Mouse (Mus musculus): Measurements from ENCODE around the gene Glod4. TPM values are rescaled to one million over a fixed set of nuclear protein-coding genes. Genes with fewer than 3 reads are reported as not detected.

The Glod4 gene
- total RNA-seq, 1 experiment from 2014 or later: 60.8 TPM

GRCm38 (mm10) chr11:76160251-76160650, 83.3 kb downstream of the Glod4 start:
- ATAC-seq (ENCODE audit: extremely low read depth, insufficient number of reproducible peaks, low FRiP score, poor library complexity, severe bottlenecking): no peak

- ATAC-seq (ENCODE audit: extremely low read depth, insufficient number of reproducible peaks, low FRiP score, poor library complexity, severe bottlenecking): no peak
Measured at GRCm38 (mm10) chr11:76158375-76158774, 85.2 kb downstream of the Glod4 start.

- no peak for ATAC-seq (ENCODE audit: extremely low read depth, insufficient number of reproducible peaks, low FRiP score, poor library complexity, severe bottlenecking)
Measured at GRCm38 (mm10) chr11:76154861-76155260, 88.7 kb downstream of the Glod4 start.

- no peak for ATAC-seq (ENCODE audit: extremely low read depth, insufficient number of reproducible peaks, low FRiP score, poor library complexity, severe bottlenecking)
Measured at GRCm38 (mm10) chr11:76154200-76154599, 89.3 kb downstream of the Glod4 start.

- ATAC-seq (ENCODE audit: extremely low read depth, insufficient number of reproducible peaks, low FRiP score, poor library complexity, severe bottlenecking): no peak
Measured at GRCm38 (mm10) chr11:76153236-76153951, 90.1 kb downstream of the Glod4 start.

- no peak for ATAC-seq (ENCODE audit: extremely low read depth, insufficient number of reproducible peaks, low FRiP score, poor library complexity, severe bottlenecking)
Measured at GRCm38 (mm10) chr11:76150980-76151379, 92.5 kb downstream of the Glod4 start.

- no peak for ATAC-seq (ENCODE audit: extremely low read depth, insufficient number of reproducible peaks, low FRiP score, poor library complexity, severe bottlenecking)
Measured at GRCm38 (mm10) chr11:76148055-76149008, 95.2 kb downstream of the Glod4 start.

- no peak for ATAC-seq (ENCODE audit: extremely low read depth, insufficient number of reproducible peaks, low FRiP score, poor library complexity, severe bottlenecking)
Measured at GRCm38 (mm10) chr11:76146187-76147010, 97.1 kb downstream of the Glod4 start.

- no peak for ATAC-seq (ENCODE audit: extremely low read depth, insufficient number of reproducible peaks, low FRiP score, poor library complexity, severe bottlenecking)
Measured at GRCm38 (mm10) chr11:76145169-76145568, 98.4 kb downstream of the Glod4 start.

- no peak for ATAC-seq (ENCODE audit: extremely low read depth, insufficient number of reproducible peaks, low FRiP score, poor library complexity, severe bottlenecking)
Measured at GRCm38 (mm10) chr11:76144386-76144785, 99.1 kb downstream of the Glod4 start.

GRCm38 (mm10) chr11:76137996-76138395, 105.5 kb downstream of the Glod4 start:
- no peak for ATAC-seq (ENCODE audit: extremely low read depth, insufficient number of reproducible peaks, low FRiP score, poor library complexity, severe bottlenecking)

GRCm38 (mm10) chr11:76135641-76136437, 107.7 kb downstream of the Glod4 start:
- ATAC-seq (ENCODE audit: extremely low read depth, insufficient number of reproducible peaks, low FRiP score, poor library complexity, severe bottlenecking): no peak

GRCm38 (mm10) chr11:76130859-76131258, 112.7 kb downstream of the Glod4 start:
- no peak for ATAC-seq (ENCODE audit: extremely low read depth, insufficient number of reproducible peaks, low FRiP score, poor library complexity, severe bottlenecking)

GRCm38 (mm10) chr11:76125386-76125785, 118.1 kb downstream of the Glod4 start:
- no peak for ATAC-seq (ENCODE audit: extremely low read depth, insufficient number of reproducible peaks, low FRiP score, poor library complexity, severe bottlenecking)

GRCm38 (mm10) chr11:76123517-76123916, 120.0 kb downstream of the Glod4 start:
- no peak for ATAC-seq (ENCODE audit: extremely low read depth, insufficient number of reproducible peaks, low FRiP score, poor library complexity, severe bottlenecking)

GRCm38 (mm10) chr11:76122571-76122970, 121.0 kb downstream of the Glod4 start:
- no peak for ATAC-seq (ENCODE audit: extremely low read depth, insufficient number of reproducible peaks, low FRiP score, poor library complexity, severe bottlenecking)

- no peak for ATAC-seq (ENCODE audit: extremely low read depth, insufficient number of reproducible peaks, low FRiP score, poor library complexity, severe bottlenecking)
Measured at GRCm38 (mm10) chr11:76121086-76121485, 122.4 kb downstream of the Glod4 start.

GRCm38 (mm10) chr11:76120407-76120901, 123.1 kb downstream of the Glod4 start:
- ATAC-seq (ENCODE audit: extremely low read depth, insufficient number of reproducible peaks, low FRiP score, poor library complexity, severe bottlenecking): no peak
